Mouse (Mus musculus) thymus, adult 2 months (tissue): Measurements from ENCODE around the gene Ubash3b.

ENCODE experiments used
- CTCF ChIP-seq: fragments of 200-500 bp; IDR thresholded peaks from 2 replicates; pipeline ENCODE4 v1.5.1; 2012; ENCODE audit warnings: mild to moderate bottlenecking, control low read depth, low read length, moderate library complexity, borderline replicate concordance; ENCODE audit not compliant: control insufficient read depth, poor library complexity, insufficient read depth; ENCODE audit errors: extremely low read depth
- POLR2A ChIP-seq: fragments of 200-500 bp; IDR thresholded peaks from 2 replicates; pipeline ENCODE4 v1.6.1; 2012; ENCODE audit warnings: mild to moderate bottlenecking, low read length, control low read depth, moderate library complexity; ENCODE audit not compliant: control insufficient read depth, poor library complexity, insufficient read depth; ENCODE audit errors: extremely low read depth

DNA sequence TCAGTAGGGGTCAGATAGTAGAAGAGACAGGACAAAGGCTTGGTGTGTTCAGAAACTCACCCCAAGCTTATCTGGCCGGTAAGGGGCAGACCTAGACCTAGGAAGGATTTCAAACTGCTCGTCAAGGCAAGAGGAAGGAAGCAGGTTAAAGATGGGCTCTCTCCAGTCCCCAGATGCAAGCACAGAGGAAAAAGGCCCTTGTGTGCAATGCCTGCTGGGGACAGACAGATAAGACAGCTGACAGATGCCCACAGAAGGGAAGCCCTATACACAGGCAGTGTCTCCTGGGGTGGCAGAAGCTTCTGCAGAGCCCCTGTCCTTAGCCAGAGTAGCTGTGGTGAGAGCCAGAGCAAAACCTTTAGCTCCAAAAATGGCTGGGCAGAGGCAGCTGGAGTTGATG, 11.6 kb downstream of the Ubash3b start:
- TF ChIP-seq CTCF (no peak), POLR2A (no peak)
